Mouse (Mus musculus) adrenal gland, postnatal 25 days (tissue): ENCODE measurements around the gene Kat8. TPM values are rescaled to one million over a fixed set of nuclear protein-coding genes. Genes with fewer than 3 reads are reported as not detected.

Experiments used
- DNase-seq: peaks from one replicate; pipeline ENCODE4 v3.0.0; 2021; ENCODE audit warnings: mixed read lengths
- total RNA-seq: library from RNA; stranded (reverse); gene quantifications from 2 replicates; pipeline ENCODE4 v1.2.3, GENCODE M21; 2021

The Kat8 gene
- total RNA-seq, 1 experiment from 2014 or later = 30.0 TPM

DNA sequence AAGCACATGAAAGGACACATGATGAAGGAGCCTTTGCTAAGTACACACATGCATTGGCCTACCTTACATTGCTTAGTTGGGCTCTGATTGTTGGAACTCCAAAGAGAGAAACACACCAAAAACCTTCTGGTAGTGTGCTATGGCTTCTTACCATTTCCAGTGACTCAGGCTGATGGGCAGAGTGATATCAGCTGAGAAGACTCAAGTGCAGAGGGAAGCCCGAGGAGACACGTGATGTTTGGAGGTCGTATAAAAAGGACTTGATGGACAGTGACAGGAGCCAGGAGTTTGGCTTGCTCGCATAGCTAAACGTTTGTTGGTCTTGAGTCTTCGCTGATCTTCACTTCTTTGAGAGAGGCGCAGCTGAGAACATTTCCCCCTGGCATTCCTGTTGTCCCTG lies 14.8 kb upstream of the Kat8 start:
- DNase-seq = no peak

DNA sequence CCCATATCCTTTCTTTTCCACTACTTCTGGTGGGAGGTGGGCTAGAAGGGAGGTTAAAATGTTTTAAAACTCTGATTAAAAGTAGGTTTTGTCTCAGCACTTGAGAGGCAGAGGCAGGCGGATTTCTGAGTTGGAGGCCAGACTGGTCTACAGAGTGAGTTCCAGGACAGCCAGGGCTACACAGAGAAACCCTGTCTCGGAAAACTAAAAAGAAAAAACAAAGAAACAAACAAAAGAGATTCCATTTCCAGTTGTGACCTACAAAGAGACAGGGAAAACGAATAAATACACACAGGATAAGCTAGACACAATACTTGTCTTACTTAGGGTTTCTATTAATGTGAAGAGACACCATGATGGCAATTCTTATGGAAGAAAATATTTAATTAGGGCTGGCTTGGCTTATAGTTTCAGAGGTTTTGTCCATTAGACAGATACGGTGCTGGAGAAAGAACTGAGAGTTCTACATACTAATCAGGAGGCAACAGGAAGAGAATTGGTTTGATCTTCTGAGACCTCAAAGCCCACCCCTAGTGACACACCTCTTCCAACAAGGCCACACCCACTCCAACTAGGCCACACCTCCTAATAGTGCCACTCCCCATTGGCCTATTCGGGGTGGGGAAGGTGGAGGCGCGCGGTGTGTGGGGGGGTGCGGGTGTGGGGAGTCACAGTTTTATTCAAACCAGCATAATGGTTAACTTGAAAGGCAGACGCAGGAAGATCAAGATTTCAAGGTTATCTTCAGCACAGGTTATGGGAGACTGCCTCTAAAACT lies 13.9 kb upstream of the Kat8 start:
- no peak for DNase-seq

- no peak for DNase-seq
Measured at GRCm38 (mm10) chr7:127899997-127900396, 12.3 kb upstream of the Kat8 start.

DNA sequence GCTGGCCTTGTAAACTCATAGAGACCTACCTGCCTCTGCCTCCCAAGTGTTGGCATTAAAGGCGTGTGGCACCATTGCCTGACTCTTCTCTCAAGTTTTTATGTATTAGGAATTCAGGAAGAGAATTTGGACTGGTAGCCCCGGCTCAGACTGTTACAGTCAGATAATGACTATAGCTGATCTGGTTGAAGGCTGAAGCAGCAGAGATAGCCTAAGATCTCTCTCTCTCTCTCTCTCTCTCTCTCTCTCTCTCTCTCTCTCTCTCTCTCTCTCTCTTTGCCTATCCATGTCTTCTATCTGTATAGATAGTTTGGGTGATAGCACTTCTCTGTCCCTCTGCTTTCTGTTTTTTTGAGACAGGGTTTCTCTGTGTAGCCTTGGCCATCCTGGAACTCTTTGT lies 10.5 kb upstream of the Kat8 start:
- DNase-seq = no peak

- peak; percentile 79 for DNase-seq
Measured at GRCm38 (mm10) chr7:127903971-127904796, 8.1 kb upstream of the Kat8 start, which contains the start of gene Bckdk. Gene Bckdk (plus strand): TSS chr7:127904082.

GRCm38 (mm10) chr7:127907939-127908338 lies 4.4 kb upstream of the Kat8 start:
- DNase-seq = no peak

DNA sequence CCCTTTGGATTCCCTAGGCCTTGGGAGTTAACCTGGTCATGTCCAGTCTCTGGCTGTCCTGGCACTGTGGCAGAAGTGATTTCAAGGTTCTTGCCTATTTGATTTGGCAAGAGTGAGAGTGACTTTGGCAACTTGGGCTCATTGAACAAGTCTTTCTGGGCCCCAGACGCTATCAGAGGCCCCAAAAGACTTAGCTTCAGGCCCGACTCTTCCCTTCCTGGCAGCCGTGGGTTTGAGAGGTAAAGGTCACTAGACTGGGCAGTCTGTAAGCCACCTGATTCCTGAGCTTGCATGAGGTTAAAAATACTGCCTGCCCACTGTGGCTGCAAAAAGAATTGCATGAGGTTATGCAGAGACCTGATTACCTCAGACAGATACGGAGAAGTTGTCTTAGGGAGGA lies 3.7 kb upstream of the Kat8 start:
- no peak for DNase-seq

- DNase-seq = no peak
Measured at GRCm38 (mm10) chr7:127912938-127913337, 622 bp downstream of the Kat8 start.

DNA sequence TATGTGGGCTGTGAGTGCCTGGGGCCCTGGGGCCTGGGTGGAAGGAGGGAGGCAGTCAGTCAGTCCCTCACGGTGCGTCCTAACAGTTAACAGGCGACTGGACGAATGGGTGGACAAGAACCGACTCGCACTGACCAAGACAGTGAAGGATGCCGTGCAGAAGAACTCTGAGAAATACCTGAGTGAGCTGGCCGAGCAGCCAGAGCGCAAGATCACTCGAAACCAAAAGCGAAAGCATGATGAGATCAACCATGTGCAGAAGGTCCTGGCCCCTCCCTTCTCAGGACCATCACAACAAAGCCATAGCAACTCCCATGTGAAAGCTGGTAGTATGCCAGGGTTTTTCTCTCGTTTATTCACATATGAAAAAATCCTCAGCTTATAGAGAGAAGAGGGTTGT lies 3.0 kb downstream of the Kat8 start:
- DNase-seq = no peak

- DNase-seq = peak; percentile 49
Measured at GRCm38 (mm10) chr7:127918203-127918602, 5.9 kb downstream of the Kat8 start.

- no peak for DNase-seq
Measured at GRCm38 (mm10) chr7:127919290-127919689, 7.0 kb downstream of the Kat8 start.

DNA sequence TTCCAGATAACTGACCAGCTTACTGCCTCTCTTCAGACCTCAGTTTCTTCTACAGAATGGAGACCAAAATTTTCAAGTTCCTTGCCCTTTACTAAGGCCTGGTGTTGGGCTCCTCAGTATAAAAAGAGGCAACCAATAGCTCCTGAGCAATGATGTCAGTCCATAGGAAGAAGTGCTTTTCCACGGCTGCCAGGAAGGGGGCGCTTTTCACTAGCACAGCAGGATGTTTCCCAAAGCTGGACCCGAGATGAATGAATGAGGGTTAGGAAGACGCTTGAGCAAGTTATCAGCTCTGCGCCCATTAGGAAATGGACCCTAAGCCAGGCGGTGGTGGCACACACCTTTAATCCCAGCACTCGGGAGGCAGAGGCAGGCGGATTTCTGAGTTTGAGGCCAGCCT lies 9.2 kb downstream of the Kat8 start:
- DNase-seq = no peak

GRCm38 (mm10) chr7:127922451-127923275 lies 10.3 kb downstream of the Kat8 start:
- no peak for DNase-seq

DNA sequence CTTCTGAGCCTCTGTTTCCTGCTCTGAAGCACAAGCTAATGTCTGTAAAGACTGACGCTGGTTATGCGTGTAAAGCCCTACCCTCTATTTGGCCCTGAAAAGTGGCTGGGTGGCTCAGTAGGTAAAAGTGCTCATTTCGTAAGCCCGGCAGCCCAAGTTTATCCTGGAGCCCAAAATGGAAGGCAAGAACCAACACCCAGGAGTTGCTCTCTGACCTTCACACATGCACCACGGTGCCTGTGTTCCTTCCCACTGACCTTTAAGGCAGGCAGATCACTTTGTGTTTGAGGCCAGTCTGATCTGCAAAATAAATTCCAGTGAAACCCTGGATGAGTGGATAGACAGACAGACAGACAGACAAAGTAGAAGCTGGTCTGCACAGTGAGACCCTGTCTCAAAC lies 11.4 kb downstream of the Kat8 start:
- DNase-seq = no peak

- no peak for DNase-seq
Measured at GRCm38 (mm10) chr7:127925252-127925651, 12.9 kb downstream of the Kat8 start.

DNA sequence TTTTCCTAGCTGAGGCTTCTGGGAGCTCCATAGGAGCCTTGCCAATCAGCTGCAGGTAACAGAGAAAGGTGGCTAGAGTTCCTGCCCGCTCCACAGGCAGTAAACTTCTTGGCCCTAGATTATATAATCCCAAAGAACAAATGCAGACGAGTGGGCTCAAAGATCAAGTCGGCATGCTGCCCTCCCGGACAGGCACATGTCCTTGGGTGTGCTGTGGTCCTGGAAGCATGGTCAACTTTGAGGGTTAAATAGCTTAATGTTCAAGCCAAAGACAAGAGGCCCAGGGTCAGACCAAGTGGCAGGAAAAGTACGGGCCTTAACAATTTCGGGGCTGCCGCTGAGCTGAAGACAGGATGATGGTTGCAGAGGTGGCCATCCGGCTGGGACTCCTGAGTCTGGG lies 13.8 kb downstream of the Kat8 start:
- no peak for DNase-seq

- DNase-seq = no peak
Measured at GRCm38 (mm10) chr7:127926846-127927245, 14.5 kb downstream of the Kat8 start.

GRCm38 (mm10) chr7:127927726-127928125 lies 15.4 kb downstream of the Kat8 start:
- DNase-seq = no peak

GRCm38 (mm10) chr7:127928596-127928995 lies 16.3 kb downstream of the Kat8 start:
- no peak for DNase-seq

GRCm38 (mm10) chr7:127929923-127930322 lies 17.6 kb downstream of the Kat8 start, which contains the start of gene Prss8:
Gene Prss8 (minus strand): TSS chr7:127930104.
- no peak for DNase-seq

DNA sequence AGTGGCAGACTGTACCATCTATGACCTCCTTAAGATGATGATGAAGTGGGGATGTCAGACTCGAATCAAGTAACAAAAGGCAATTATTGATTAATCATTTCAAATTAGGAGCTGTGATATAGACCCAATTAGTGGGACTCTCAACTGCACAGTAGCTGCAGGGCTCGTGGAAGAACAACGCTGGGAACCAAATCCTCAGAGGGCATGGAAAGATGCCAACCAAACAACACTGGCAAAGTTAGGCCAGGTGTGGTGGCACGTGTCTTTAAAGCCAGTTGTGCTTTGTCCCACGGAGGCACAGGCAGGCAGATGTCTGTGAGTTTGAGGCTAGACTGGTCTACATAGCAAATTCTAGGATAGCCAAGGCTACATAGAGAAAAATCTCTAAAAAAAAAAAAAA lies 18.3 kb downstream of the Kat8 start:
- DNase-seq = no peak

DNA sequence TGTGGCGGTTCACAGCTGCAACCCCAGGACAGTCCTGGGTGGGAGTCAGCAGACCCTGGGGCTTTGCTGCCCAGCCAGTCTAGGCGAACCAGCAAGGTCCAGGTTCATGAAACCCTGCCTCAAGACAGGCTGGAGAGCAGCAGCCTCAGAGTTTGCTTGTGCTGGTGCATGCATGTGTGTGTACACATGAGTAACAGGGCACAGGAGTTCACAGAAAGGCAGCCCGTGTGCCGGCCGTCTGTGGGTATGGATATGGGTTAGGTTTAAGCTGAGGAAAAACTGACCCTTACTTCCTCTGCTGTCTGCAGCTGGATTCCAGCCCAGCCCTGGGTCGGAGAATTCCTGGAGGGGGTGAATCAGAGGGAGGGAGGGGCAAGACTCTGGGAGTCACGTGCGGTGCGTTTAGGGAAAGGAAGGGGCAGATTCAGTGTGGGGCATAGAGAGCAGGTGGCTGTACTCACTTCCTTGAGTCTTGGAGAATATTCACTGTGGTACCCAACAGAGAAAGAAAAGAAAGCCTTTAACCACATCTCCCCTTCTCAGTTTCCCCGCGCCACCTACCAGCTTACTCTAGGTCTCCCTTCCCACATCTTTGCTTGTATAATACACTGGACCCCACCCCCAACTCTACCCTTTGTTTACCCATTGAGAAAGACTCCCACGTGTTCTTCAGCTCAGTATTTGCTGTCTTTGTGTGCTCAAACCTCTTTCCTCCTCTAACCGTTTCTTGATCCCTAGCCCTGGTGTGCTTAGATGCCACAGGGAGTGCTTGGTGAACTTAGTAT lies 19.2 kb downstream of the Kat8 start:
- peak; percentile 67 for DNase-seq
